Mouse (Mus musculus) E14TG2a.4 (cell line): ENCODE measurements around the gene Gusb.

Source experiments
- CTCF ChIP-seq: conservative IDR thresholded peaks from 2 replicates; pipeline ENCODE4 v1.5.1; 2014; ENCODE audit warnings: low read length
- NANOG ChIP-seq: IDR thresholded peaks from 2 replicates; pipeline ENCODE4 v1.6.1; 2014; ENCODE audit warnings: borderline replicate concordance, low read length, mixed read lengths
- POU5F1 ChIP-seq: IDR thresholded peaks from 2 replicates; pipeline ENCODE4 v1.6.1; 2014; ENCODE audit warnings: low read length, borderline replicate concordance

DNA sequence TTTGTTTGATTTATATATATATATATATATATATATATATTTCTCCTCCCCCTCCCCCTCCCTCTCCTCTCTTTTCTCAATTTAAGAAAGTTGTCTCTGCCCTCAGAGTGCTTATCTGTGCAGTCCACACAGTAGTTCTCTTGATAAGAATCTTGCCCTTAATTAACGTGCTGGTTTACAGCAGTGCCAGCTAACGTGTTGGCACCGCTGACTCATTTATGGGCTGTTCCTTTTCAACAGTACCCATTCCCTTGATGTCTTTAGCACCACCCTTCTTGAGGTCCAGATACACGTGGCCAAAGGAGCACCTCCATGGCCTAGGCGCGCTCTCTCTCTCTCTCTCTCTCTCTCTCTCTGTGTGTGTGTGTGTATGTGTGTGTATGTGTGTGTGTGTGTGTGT lies 47.1 kb downstream of the Gusb start:
- no peak for TF ChIP-seq CTCF
- no peak for TF ChIP-seq POU5F1
- TF ChIP-seq NANOG: no peak
